Mouse (Mus musculus): Measurements from ENCODE around the gene 9030025P20Rik.
A peak's percentile ranks its signal among the peaks of the same experiment; 100 is the strongest.
"Not testable (repeated sequence)": the region's sequence is repeated elsewhere in the genome, so short reads cannot be mapped to it uniquely, and the experiment has no call there.

9030025P20Rik gene

DNA sequence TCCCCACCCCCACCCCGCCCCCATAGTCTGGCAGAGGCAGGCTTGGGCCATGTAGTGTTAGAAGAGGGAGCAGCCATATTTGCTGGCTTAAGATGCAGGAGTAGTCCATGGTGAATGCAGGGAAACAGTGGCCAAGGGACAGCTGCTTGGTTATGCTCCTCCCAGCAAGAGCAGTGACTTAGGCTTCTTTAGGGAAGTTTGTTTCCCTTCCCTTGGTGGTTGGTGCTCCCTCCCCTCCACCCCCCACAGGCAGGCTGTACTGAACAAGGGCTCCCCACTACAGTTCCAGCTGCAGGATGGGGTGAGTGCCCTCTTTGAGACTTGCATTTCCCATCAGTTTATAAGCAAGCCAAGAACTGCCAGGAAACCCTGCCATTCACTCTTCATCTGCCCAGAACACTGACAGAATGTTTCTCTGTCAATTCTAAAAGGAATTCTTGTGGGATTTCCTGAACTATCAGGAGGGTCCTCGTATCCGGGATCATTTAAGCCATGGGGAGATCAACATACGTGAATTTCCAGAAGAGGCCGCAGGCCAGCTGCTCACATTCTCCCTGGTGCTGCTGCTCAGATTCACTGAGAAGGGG is 11.9 kb downstream of the 9030025P20Rik start:
- DNase-seq (ENCODE audit: low read depth, low spot score): not testable (repeated sequence)

- DNase-seq (ENCODE audit: low read depth, low spot score): not testable (repeated sequence)
Observed at GRCm38 (mm10) chr17:14992522-14993138, 14.4 kb downstream of the 9030025P20Rik start.

DNA sequence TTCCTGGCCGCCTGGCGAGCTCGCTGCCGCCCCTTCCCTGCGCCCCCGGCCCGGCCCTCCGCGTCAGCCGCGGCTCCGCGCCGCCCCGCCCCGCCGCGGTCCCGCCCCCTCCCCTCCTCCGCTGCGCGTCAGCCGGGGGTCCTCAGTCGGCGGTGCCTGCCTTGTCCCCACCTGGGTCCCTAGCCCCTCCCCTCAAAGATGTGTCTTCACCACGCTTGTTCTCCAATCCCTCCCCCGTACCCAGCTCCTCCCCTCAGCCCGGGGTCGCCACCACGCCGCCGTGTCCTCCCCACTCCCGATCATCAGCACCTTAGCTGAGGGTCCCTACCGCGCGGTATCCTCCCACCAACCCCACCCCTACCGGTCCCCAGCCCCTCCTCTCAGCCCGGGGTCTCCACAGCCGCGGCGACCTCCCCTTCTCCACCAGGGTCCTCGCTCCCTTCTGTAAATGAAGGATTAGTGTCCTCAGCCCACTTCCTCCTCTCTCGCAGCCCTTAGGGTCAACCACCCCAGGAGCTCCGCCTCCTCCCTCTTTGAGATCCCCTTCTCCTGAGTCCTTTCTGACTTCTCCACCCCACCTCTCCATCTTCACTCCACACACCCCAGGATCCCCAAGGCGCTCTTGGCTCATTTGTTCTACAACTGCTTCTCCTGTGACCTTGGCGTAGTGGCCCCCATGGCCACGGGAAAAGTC is 15.0 kb downstream of the 9030025P20Rik start:
- DNase-seq (ENCODE audit: low read depth, low spot score): not testable (repeated sequence)

GRCm38 (mm10) chr17:14994140-14994539 is 15.9 kb downstream of the 9030025P20Rik start:
- not testable (repeated sequence) for DNase-seq (ENCODE audit: low read depth, low spot score)

GRCm38 (mm10) chr17:15000047-15000446 is 21.8 kb downstream of the 9030025P20Rik start:
- DNase-seq (ENCODE audit: low read depth, low spot score): not testable (repeated sequence)

GRCm38 (mm10) chr17:15009088-15009487 is 30.8 kb downstream of the 9030025P20Rik start:
- not testable (repeated sequence) for DNase-seq (ENCODE audit: low read depth, low spot score)

DNA sequence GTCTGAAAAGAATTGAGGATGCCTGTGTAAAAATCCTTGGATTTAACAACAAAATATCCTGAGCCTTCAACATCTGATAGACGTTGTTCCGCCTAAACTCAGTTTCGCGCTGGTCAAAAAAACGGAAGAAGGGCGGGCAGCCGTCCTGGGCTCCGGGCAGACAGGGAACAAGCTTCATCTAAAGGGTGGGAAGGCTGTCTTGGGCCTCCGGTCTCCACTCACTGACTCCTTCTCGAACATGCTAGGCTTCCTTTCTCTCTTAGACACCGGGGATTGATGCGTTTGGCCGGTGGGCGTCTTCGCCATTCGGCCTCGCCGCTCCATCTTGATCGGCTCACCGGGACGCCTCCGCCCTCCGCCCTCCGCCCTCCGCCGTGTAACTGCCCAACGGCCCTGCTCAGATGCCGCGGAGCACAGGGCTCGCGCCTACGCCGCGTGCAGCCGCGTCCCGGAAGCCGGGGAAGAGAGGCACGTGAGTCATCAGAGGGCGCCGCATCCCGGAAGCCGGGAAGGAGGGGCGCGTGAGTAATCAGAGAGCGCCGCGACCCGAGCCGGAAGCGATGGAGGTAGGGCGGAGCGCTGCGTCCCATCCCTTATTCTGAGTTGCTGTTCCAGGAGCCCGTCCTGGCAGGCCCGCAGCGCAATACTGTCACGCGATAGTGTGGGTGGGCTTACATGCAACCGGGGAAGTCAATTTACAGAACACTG is 31.6 kb downstream of the 9030025P20Rik start, which contains the start of gene Gm3435:
Gm3435 (plus strand) TSS at position 471 of the 708 bp plus-strand sequence.
- DNase-seq (ENCODE audit: low read depth, low spot score): not testable (repeated sequence)

GRCm38 (mm10) chr17:15021503-15022220 is 43.4 kb downstream of the 9030025P20Rik start:
- peak; percentile 46 for DNase-seq (ENCODE audit: low read depth, low spot score)

GRCm38 (mm10) chr17:15023878-15024492 is 45.7 kb downstream of the 9030025P20Rik start:
- not testable (repeated sequence) for DNase-seq (ENCODE audit: low read depth, low spot score)

DNA sequence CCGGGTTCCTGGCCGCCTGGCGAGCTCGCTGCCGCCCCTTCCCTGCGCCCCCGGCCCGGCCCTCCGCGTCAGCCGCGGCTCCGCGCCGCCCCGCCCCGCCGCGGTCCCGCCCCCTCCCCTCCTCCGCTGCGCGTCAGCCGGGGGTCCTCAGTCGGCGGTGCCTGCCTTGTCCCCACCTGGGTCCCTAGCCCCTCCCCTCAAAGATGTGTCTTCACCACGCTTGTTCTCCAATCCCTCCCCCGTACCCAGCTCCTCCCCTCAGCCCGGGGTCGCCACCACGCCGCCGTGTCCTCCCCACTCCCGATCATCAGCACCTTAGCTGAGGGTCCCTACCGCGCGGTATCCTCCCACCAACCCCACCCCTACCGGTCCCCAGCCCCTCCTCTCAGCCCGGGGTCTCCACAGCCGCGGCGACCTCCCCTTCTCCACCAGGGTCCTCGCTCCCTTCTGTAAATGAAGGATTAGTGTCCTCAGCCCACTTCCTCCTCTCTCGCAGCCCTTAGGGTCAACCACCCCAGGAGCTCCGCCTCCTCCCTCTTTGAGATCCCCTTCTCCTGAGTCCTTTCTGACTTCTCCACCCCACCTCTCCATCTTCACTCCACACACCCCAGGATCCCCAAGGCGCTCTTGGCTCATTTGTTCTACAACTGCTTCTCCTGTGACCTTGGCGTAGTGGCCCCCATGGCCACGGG is 46.4 kb downstream of the 9030025P20Rik start:
- DNase-seq (ENCODE audit: low read depth, low spot score): not testable (repeated sequence)

DNA sequence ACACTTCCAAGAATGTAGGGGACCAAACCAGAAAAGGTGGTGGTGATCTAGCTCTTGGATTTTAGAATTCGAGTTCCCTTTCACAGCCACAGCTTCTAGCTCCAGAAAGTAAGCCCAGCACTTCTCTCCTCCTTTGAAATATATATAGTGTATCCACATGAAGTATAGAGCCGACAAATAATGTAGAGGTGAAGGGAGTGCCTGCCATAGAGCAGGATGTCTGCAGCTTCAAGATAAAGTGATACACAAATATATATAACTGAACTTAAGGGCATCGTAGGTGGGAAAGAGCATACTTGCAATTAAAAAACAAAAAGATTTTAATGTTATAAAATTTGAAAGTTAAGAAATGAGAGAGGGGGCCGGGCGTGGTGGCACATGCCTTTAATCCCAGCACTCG is 47.2 kb downstream of the 9030025P20Rik start:
- DNase-seq (ENCODE audit: low read depth, low spot score): not testable (repeated sequence)

DNA sequence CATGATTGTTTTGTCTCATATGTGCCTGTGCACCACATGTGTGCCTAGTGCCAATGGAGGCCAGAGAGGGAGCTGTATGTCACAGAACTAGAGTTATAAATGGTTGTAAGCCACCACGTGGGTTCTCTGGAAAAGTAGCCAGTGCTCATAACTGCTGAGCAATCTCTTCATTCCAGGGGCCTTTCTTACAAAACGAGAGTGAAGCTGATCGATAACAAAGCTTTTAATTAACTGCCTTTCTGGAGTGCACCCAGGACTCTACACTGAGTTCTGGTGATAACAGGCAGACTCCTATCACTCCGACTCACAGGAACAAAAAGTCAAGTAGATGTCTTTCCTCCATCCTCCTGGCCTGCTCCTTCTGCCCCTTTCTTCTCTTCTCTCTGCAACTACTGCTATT is 53.1 kb downstream of the 9030025P20Rik start:
- DNase-seq (ENCODE audit: low read depth, low spot score): not testable (repeated sequence)

DNA sequence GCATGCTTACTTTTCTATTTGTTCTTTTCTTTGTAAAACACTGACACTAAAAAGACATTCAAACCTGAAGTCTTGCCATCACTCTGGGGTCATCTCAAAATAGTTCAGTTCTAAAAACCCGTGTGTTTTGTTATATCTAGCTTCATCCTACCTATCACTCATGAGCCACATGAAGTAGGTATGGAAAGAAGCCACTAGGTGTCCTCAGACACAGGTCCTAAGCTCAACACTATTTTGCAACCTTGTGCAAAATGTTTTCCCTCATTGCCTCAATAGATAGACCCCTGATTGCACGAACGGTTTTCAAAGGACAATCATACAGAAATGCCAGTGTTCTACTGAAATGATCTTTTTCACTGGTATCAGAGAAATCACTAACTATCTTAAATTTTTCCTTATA is 62.2 kb downstream of the 9030025P20Rik start:
- DNase-seq (ENCODE audit: low read depth, low spot score): not testable (repeated sequence)
